Mouse (Mus musculus): ENCODE results near the gene Adamts18. TPM values are rescaled to one million over a fixed set of nuclear protein-coding genes. Genes with fewer than 3 reads are reported as not detected.
"Not testable (repeated sequence)": the region's sequence is repeated elsewhere in the genome, so short reads cannot be mapped to it uniquely, and the experiment has no call there.

Gene Adamts18
- polyA plus RNA-seq, 1 experiment from 2014 or later = 5.1 TPM

DNA sequence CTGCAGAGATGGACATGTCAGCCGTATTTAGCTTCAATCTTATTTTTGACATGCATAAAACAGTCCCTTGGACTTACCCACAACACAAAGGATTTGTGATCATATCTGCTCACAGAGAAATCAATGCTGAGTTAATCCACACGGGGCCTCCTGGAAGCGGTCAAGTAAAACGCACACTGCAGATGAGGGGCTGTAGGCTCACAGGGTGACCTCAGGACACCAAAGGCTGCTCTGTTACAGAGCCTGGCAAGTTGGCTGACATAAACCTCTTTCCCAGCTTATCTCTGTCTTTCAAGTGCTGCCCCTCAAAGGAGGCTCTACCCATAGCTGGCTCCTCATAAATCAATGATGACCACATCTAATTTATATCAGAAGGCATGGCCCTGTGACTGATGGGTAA lies 14.9 kb downstream of the Adamts18 start:
- no peak for DNase-seq (ENCODE audit: low spot score)
- no peaks in the 10 kb centered on the region for H3K9me3 ChIP-seq (replicated peaks)
- no peak overlapping the region for H3K27ac ChIP-seq
- H3K4me3 ChIP-seq = no peak overlapping the region
- peaks cover 10% of the 10 kb centered on the region for H3K4me1 ChIP-seq
- peaks cover 22% of the 10 kb centered on the region; the same call in 1 of the 2 replicates for H3K27me3 ChIP-seq (ENCODE audit: low read depth, poor library complexity, severe bottlenecking)
- 39% methylated on average over 4 of the region's 4 CpGs for WGBS
- no peaks in the 10 kb centered on the region for H3K36me3 ChIP-seq

DNA sequence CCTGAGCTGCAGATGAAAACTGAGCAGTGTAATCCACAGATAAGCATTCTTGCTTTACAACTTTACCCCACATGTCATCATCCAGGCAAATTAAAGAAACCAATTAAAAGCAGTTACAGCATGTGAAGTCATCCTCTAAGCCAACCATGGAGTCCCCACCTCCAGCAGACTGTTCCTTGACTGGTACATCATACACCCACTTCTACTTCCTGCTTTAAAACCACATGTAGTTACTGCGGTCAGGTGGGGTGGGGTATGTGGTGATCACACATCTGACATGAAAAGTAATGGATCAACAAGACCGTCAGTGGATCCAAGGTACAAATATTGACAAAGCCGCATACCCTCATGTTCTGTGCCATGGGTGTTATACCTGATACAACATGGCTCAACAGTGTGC lies 21.3 kb downstream of the Adamts18 start:
- H3K27ac ChIP-seq = no peak overlapping the region
- H3K36me3 ChIP-seq = no peaks in the 10 kb centered on the region
- H3K27me3 ChIP-seq (ENCODE audit: low read depth, poor library complexity, severe bottlenecking) = peaks cover 26% of the 10 kb centered on the region; the same call in 1 of the 2 replicates
- WGBS = 96% methylated on average over 3 of the region's 3 CpGs
- H3K4me3 ChIP-seq = no peak overlapping the region
- H3K9me3 ChIP-seq (replicated peaks) = no peaks in the 10 kb centered on the region
- no peaks in the 10 kb centered on the region for H3K4me1 ChIP-seq
- DNase-seq (ENCODE audit: low spot score) = no peak

DNA sequence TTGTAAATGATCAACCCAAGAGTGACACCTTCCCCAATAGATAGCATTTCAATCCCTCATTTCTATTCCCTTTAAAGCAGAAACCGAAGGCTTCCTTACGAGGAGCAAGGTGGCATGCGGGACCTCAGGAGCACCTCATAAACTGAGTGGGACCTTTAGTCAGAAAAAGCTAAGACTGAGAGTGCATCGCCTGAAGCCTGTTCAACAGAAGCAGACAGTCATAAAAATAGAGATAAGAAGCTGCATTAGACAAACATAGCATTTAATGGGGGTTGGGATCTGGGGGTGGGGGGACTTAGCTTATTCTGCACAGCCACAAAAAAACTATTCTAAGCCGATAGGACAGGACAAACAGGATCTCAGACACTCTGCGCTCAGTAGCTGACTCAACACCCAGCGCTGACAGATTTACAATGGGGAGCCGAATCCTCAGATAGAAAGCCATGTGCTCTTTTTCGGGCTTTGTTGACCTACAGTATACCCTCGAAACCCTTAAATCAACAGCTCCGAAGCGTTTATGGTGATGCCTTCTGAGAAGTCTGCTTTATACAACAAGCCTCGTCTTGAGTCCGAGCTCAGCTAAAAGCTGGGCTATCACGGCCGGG lies 27.5 kb downstream of the Adamts18 start:
- WGBS = 25% methylated on average over 16 of the region's 16 CpGs
- Histone ChIP-seq H3K27ac (no peak overlapping the region), H3K27me3 (ENCODE audit: low read depth, poor library complexity, severe bottlenecking) (peaks cover 26% of the 10 kb centered on the region; the same call in 1 of the 2 replicates), H3K4me1 (peaks cover 9% of the 10 kb centered on the region), H3K4me3 (no peak overlapping the region), H3K9me3 (replicated peaks) (no peaks in the 10 kb centered on the region), H3K36me3 (no peaks in the 10 kb centered on the region)
- no peak for DNase-seq (ENCODE audit: low spot score)

DNA sequence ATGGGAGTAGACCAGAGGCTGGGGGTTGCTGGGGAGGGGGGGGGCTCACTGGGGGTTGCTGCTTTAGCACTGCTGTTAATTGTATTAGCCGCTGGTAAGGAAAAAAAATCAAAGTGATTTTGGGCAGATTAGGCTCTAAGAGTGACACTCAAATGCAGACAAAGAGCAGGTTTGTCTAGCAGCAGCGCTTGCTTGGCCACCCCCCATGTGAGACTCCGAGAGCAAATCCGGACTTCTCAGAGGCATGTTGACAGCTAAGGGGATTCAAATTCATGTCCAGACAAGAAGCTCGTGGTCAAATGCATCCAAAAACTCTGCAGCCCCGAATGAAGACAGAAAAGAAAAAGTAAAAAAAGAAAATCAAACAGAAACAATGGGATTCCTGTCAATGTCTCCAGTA lies 34.6 kb downstream of the Adamts18 start:
- WGBS = 68% methylated on average over 6 of the region's 6 CpGs
- H3K27me3 ChIP-seq (ENCODE audit: low read depth, poor library complexity, severe bottlenecking) = peaks cover 5% of the 10 kb centered on the region; the same call in 1 of the 2 replicates
- H3K4me1 ChIP-seq = peaks cover 6% of the 10 kb centered on the region; the same call in 1 of the 2 replicates
- no peak overlapping the region for H3K27ac ChIP-seq
- no peaks in the 10 kb centered on the region for H3K9me3 ChIP-seq (replicated peaks)
- no peak overlapping the region for H3K4me3 ChIP-seq
- H3K36me3 ChIP-seq = no peaks in the 10 kb centered on the region
- no peak for DNase-seq (ENCODE audit: low spot score)

DNA sequence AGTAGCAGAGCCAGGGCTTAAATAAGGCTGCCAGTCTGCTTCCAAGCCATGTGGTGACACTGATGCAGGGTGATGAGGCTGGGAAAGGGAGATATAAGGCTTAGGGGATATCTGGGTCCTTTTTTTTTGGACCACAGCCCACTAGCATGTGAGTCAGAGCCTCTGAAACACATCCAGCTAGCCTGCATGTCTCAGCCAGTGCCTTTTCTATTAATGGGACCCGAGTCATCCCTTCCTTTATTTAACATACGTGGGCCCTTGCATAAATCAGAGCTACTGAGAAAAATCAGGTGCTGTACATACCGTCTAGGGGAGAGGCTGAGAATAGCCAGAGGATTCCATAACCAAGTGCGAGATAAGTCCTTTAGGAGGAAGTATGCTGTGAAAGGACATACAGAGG lies 37.0 kb downstream of the Adamts18 start:
- Histone ChIP-seq H3K9me3 (replicated peaks) (no peaks in the 10 kb centered on the region), H3K27ac (no peak overlapping the region), H3K27me3 (ENCODE audit: low read depth, poor library complexity, severe bottlenecking) (no peaks in the 10 kb centered on the region), H3K36me3 (no peaks in the 10 kb centered on the region), H3K4me3 (no peak overlapping the region), H3K4me1 (peaks cover 6% of the 10 kb centered on the region; the same call in 1 of the 2 replicates)
- WGBS = 92% methylated on average over 4 of the region's 4 CpGs
- no peak for DNase-seq (ENCODE audit: low spot score)

DNA sequence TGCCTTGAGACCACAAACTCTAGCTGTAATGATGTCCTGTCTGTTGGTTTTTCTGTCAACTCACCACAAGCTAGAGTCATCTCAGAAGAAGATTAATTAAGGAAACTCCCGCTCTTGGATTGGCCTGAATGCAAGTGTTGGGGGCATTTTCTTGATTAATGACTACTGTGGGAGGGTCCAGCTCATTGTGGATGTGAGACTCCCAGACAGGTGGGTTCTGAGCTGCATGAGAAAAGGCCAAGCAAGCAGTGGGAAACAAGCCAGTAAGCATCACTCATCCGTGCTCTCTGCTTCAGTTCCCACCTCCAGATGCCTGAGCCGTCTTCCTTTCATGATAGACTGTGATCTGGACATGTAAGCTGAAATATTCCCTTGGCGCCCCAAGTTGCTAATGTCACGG lies 38.6 kb downstream of the Adamts18 start:
- WGBS = 71% methylated on average over 5 of the region's 5 CpGs
- H3K9me3 ChIP-seq (replicated peaks) = no peaks in the 10 kb centered on the region

DNA sequence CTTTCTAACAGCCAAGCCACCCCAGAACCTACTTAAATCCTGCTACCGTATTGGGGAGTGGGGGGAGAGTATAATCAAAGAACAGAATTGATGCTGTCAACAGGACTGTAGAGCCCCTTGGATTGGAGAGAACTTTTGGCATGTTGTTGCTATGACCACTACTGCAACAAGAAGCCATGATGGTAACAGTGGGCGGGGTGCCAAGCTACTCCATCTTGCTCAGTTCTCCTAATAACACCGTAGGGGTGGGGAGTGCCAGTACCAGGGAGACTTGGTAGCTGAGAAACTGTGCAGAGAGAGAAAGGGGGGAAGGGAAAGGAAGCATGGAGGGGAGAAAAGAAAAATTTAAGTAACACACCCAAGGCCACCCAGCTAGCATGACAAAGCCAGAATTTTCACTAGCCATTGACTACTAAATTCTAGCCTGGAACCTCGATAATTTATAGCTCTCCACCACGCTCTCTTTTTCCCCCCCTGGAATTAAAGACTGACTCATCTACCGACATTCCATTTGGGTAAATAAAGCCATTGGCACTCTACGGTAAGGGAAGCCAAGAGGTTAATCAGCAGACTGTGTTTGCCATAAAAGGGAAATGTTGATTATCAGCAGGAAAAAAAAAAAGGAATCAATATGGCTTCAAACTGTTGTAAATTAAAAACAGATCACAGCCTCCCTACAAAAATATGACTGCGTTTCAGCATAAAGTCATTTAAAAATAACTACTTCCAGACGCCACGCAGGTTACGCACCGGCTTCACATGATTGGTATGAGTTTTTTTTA lies 44.5 kb downstream of the Adamts18 start:
- Histone ChIP-seq H3K27ac (peak overlapping the region; percentile 42; the same call in 1 of the 2 replicates), H3K4me1 (peaks cover 18% of the 10 kb centered on the region), H3K36me3 (no peaks in the 10 kb centered on the region), H3K4me3 (no peak overlapping the region), H3K27me3 (ENCODE audit: low read depth, poor library complexity, severe bottlenecking) (0 out of 2 replicates have a peak, but pooled peaks cover 4% of the 10 kb centered on the region), H3K9me3 (replicated peaks) (no peaks in the 10 kb centered on the region)
- peak; percentile 45 for DNase-seq (ENCODE audit: low spot score)
- 55% methylated on average over 12 of the region's 12 CpGs for WGBS

More for the DNA sequence above, 38.6 kb downstream of the Adamts18 start:
- peaks cover 9% of the 10 kb centered on the region for H3K4me1 ChIP-seq
- H3K4me3 ChIP-seq = no peak overlapping the region
- no peaks in the 10 kb centered on the region for H3K36me3 ChIP-seq
- H3K27ac ChIP-seq = no peak overlapping the region
- no peaks in the 10 kb centered on the region for H3K27me3 ChIP-seq (ENCODE audit: low read depth, poor library complexity, severe bottlenecking)
- DNase-seq (ENCODE audit: low spot score) = no peak

DNA sequence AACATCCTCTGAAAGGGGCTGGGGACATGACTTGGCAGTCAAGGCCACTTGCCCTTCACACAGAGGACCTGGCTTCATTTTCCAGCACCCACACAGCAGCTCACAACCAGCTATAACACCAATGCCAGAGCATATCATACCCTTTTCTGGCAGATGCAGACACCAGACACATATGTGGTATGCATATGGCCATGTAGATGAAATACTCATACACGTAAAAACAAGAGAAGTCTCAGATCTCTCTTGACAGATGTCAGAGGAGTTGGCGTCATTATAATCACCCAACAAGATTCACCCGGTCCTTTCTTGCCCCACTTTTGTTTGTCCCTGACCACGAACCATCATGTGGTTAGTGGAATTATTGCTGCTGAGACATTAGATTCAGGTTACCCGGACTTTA lies 47.0 kb downstream of the Adamts18 start:
- Histone ChIP-seq H3K27ac (no peak overlapping the region), H3K36me3 (no peaks in the 10 kb centered on the region), H3K27me3 (ENCODE audit: low read depth, poor library complexity, severe bottlenecking) (0 out of 2 replicates have a peak, but pooled peaks cover 4% of the 10 kb centered on the region), H3K4me1 (peaks cover 18% of the 10 kb centered on the region), H3K4me3 (no peak overlapping the region), H3K9me3 (replicated peaks) (no peaks in the 10 kb centered on the region)
- 74% methylated on average over 5 of the region's 5 CpGs for WGBS
- no peak for DNase-seq (ENCODE audit: low spot score)

DNA sequence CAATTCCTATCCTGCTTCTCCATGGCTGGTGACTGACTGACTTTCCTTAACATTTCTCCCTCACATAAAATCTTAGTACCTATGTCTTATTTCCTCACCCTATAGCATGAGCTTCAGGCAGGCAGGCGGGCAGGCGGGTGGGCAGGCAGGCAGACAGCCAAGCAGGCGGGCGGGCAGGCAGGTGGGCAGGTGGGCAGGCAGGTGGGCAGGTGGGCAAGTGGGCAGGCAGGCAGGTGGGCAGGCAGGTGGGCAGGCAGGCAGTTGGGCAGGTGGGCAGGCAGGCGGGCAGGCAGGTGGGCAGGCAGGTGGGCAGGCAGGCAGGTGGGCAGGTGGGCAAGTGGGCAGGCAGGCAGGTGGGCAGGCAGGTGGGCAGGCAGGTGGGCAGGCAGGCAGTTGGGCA lies 48.0 kb downstream of the Adamts18 start:
- H3K9me3 ChIP-seq (replicated peaks); H3K4me3 ChIP-seq; H3K27me3 ChIP-seq (ENCODE audit: low read depth, poor library complexity, severe bottlenecking); DNase-seq (ENCODE audit: low spot score); H3K36me3 ChIP-seq; H3K27ac ChIP-seq: not testable (repeated sequence)
- H3K4me1 ChIP-seq = peaks cover 18% of the 10 kb centered on the region
- WGBS = no CpG with 5 or more reads among the region's 5 CpGs

DNA sequence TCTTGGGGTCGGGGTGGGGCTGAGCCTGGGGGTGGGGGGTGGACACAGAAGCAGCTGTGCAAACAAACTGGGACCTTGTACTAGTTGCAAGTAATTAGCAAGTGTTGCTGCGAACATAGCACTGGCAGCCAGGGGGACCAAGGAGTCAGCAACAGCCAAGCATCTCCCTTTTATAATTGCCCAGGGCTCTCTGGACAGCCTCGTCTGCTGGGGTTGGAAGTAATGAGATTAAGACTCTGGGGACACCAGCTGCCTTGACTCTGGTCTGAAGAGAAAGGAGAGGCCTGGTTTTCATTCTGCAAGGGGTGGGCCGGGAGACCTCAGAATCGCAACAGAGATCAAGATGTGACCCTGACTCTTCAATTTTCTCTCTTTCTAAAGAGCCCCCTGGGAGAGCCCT lies 49.0 kb downstream of the Adamts18 start:
- peaks cover 12% of the 10 kb centered on the region for H3K4me1 ChIP-seq
- DNase-seq (ENCODE audit: low spot score) = no peak
- H3K4me3 ChIP-seq = no peak overlapping the region
- no CpG with 5 or more reads among the region's 5 CpGs for WGBS
- no peaks in the 10 kb centered on the region for H3K9me3 ChIP-seq (replicated peaks)
- H3K27me3 ChIP-seq (ENCODE audit: low read depth, poor library complexity, severe bottlenecking) = 0 out of 2 replicates have a peak, but pooled peaks cover 4% of the 10 kb centered on the region
- H3K36me3 ChIP-seq = no peaks in the 10 kb centered on the region
- H3K27ac ChIP-seq = no peak overlapping the region

DNA sequence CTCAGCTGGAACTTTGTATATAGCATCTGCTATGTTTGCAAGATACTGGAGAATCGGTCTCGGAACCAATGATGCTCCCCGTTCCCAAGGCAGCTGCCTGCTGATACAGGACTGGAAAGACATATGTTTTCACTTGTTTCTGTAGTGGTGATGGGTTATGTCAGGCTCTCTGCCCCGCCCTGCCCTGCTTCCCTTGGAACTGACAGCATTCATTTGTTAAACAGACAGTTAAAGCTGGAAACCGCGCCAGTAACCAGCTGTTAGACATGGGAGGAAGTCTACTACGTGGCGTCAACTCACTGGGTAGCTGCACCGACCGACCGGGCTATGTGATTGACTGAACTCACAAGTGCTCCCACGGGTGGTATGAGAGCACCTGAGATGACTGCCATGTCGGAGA lies 56.7 kb downstream of the Adamts18 start:
- DNase-seq (ENCODE audit: low spot score) = peak; percentile 49
- WGBS = no CpG with 5 or more reads among the region's 13 CpGs
- no peaks in the 10 kb centered on the region for H3K27me3 ChIP-seq (ENCODE audit: low read depth, poor library complexity, severe bottlenecking)
- no peaks in the 10 kb centered on the region for H3K36me3 ChIP-seq
- no peak overlapping the region for H3K27ac ChIP-seq
- H3K4me1 ChIP-seq = no peaks in the 10 kb centered on the region
- no peak overlapping the region for H3K4me3 ChIP-seq
- H3K9me3 ChIP-seq (replicated peaks) = no peaks in the 10 kb centered on the region

DNA sequence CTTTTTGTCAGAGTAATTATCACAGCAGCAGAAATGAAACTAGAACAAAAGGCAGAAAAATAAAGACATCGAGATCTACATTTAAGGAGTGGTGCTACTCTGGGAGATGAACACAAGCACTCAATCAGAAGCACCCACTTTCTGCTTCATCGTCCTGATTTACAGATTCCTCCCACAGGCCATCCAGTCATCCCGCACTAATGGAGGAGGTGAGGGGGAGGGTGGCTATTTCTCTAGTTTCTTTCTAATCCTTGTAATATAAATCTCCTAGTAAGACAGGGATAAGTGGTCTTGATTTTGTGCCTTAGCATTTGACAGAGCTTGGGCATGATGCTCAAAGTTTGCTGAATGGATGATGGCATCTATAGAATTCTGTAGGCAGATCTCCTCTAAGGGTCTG lies 57.5 kb downstream of the Adamts18 start:
- H3K4me3 ChIP-seq = no peak overlapping the region
- no peaks in the 10 kb centered on the region for H3K27me3 ChIP-seq (ENCODE audit: low read depth, poor library complexity, severe bottlenecking)
- WGBS = no CpG with 5 or more reads among the region's 3 CpGs
- DNase-seq (ENCODE audit: low spot score) = no peak
- no peaks in the 10 kb centered on the region for H3K36me3 ChIP-seq
- no peaks in the 10 kb centered on the region for H3K9me3 ChIP-seq (replicated peaks)
- H3K4me1 ChIP-seq = no peaks in the 10 kb centered on the region
- no peak overlapping the region for H3K27ac ChIP-seq

DNA sequence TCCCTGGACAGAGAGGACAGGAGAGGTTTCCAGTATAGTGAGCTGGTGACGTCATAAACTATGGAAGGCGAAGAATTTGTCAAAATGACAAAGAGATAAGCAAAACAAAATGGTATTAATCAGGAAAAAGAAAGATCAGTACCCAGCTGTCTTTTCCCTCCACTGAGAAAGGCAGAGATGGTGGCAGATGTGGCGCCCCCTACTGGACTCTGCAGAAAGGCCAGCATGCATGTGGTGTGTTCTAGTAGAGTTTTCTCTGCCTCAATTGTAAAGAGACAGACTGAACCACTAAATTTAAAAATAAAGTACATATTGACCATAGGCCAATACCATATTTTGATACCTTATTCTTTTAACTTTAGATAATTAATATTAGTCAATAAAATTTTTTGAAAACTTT lies 64.8 kb downstream of the Adamts18 start:
- H3K4me3 ChIP-seq = no peak overlapping the region
- DNase-seq (ENCODE audit: low spot score) = no peak
- H3K36me3 ChIP-seq = no peaks in the 10 kb centered on the region
- no CpG with 5 or more reads among the region's 3 CpGs for WGBS
- no peaks in the 10 kb centered on the region for H3K27me3 ChIP-seq (ENCODE audit: low read depth, poor library complexity, severe bottlenecking)
- H3K4me1 ChIP-seq = no peaks in the 10 kb centered on the region
- H3K27ac ChIP-seq = no peak overlapping the region
- no peaks in the 10 kb centered on the region for H3K9me3 ChIP-seq (replicated peaks)

Measured in limb, embryonic 10.5 days (tissue).